Mouse (Mus musculus) intestine, embryonic 16.5 days (tissue): ENCODE results near the gene Ipo5. TPM values are rescaled to one million over a fixed set of nuclear protein-coding genes. Genes with fewer than 3 reads are reported as not detected.

Experiments
- ATAC-seq: fragments of 200-750 bp; cut with Nextera tagmentation; 2 replicates; pipeline ENCODE4 v1.8.0; 2017; ENCODE audit warnings: moderate TSS enrichment, moderate library complexity
- H3K27ac ChIP-seq: fragments of 300-500 bp; sonication (generic); 2 replicates; pipeline ENCODE4 v1.5.1; 2014; ENCODE audit warnings: mild to moderate bottlenecking, low read length
- H3K27me3 ChIP-seq: fragments of 300-500 bp; sonication (generic); replicated peaks from 2 replicates; pipeline ENCODE4 v1.6.1; 2014; ENCODE audit warnings: low read length, control low read depth, mixed read lengths; ENCODE audit not compliant: control insufficient read depth, insufficient read depth
- H3K36me3 ChIP-seq: fragments of 300-500 bp; sonication (generic); 2 replicates; pipeline ENCODE4 v1.6.1; 2014; ENCODE audit warnings: low read length, control low read depth; ENCODE audit not compliant: control insufficient read depth, insufficient read depth
- H3K4me1 ChIP-seq: fragments of 300-500 bp; sonication (generic); 2 replicates; pipeline ENCODE4 v1.6.1; 2014; ENCODE audit warnings: low read length, control low read depth, mixed read lengths; ENCODE audit not compliant: control insufficient read depth, insufficient read depth
- H3K4me2 ChIP-seq: fragments of 300-500 bp; sonication (generic); 2 replicates; pipeline ENCODE4 v1.6.1; 2014; ENCODE audit warnings: low read depth, low read length, control low read depth
- H3K4me3 ChIP-seq: fragments of 300-500 bp; sonication (generic); 2 replicates; pipeline ENCODE4 v1.5.1; 2014; ENCODE audit warnings: mild to moderate bottlenecking, low read length
- H3K9ac ChIP-seq: fragments of 300-500 bp; sonication (generic); 2 replicates; pipeline ENCODE4 v1.6.1; 2014; ENCODE audit warnings: low read depth, low read length
- H3K9me3 ChIP-seq: fragments of 300-500 bp; sonication (generic); 2 replicates; pipeline ENCODE4 v1.6.1; 2016; ENCODE audit warnings: low read length, control low read depth; ENCODE audit not compliant: control insufficient read depth
- WGBS: fragments of 180-500 bp; shearing (Covaris S2); extraction: QIAGEN DNeasy Blood & Tissue Kit; methylation state at CpG from one replicate; pipeline ENCODE4 v1.1.7; 2014; 5-methylcytosine and 5-hydroxymethylcytosine counted together
- polyA plus RNA-seq: library from polyadenylated mRNA; unstranded; fragments of >200 nt; fragmentation: Nextera tagmentation; extraction: Ambion mirVana; gene quantifications from 2 replicates; pipeline ENCODE4 v1.2.1, GENCODE M21; 2015

Gene Ipo5
- polyA plus RNA-seq, 1 experiment from 2014 or later, result 67.7 TPM

GRCm38 (mm10) chr14:120968723-120969122, 57.7 kb downstream of the Ipo5 start:
- Histone ChIP-seq H3K9me3 (no peaks in the 10 kb centered on the region), H3K4me2 (no peak overlapping the region), H3K27ac (no peak overlapping the region), H3K9ac (no peak overlapping the region), H3K27me3 (no peaks in the 10 kb centered on the region), H3K4me3 (no peak overlapping the region), H3K4me1 (no peaks in the 10 kb centered on the region), H3K36me3 (no peaks in the 10 kb centered on the region)
- WGBS, result 93% methylated on average over 4 of the region's 4 CpGs
- no peak for ATAC-seq

GRCm38 (mm10) chr14:120969673-120970072, 58.6 kb downstream of the Ipo5 start:
- Histone ChIP-seq H3K27me3 (no peaks in the 10 kb centered on the region), H3K4me3 (no peak overlapping the region), H3K36me3 (no peaks in the 10 kb centered on the region), H3K4me2 (no peak overlapping the region), H3K9me3 (no peaks in the 10 kb centered on the region), H3K27ac (no peak overlapping the region), H3K4me1 (no peaks in the 10 kb centered on the region), H3K9ac (no peak overlapping the region)
- 86% methylated on average over 3 of the region's 3 CpGs for WGBS
- no peak for ATAC-seq

- no peak overlapping the region for H3K4me2 ChIP-seq
- H3K4me3 ChIP-seq, result no peak overlapping the region
- WGBS, result 80% methylated on average over 8 of the region's 8 CpGs
- H3K9me3 ChIP-seq, result no peaks in the 10 kb centered on the region
- no peak for ATAC-seq
- no peak overlapping the region for H3K9ac ChIP-seq
- H3K27ac ChIP-seq, result no peak overlapping the region
- H3K27me3 ChIP-seq, result no peaks in the 10 kb centered on the region
- H3K36me3 ChIP-seq, result no peaks in the 10 kb centered on the region
- H3K4me1 ChIP-seq, result no peaks in the 10 kb centered on the region
These were observed 59.6 kb downstream of the Ipo5 start for GRCm38 (mm10) chr14:120970637-120971036.

GRCm38 (mm10) chr14:120971313-120971712, 60.3 kb downstream of the Ipo5 start:
- 69% methylated on average over 6 of the region's 6 CpGs for WGBS
- no peak for ATAC-seq

GRCm38 (mm10) chr14:120979559-120979958, 68.5 kb downstream of the Ipo5 start:
- H3K4me2 ChIP-seq, result no peak overlapping the region
- no peak for ATAC-seq
- H3K4me3 ChIP-seq, result no peak overlapping the region
- H3K9me3 ChIP-seq, result no peaks in the 10 kb centered on the region
- H3K9ac ChIP-seq, result no peak overlapping the region
- 49% methylated on average over 3 of the region's 3 CpGs for WGBS
- H3K27me3 ChIP-seq, result no peaks in the 10 kb centered on the region
- no peak overlapping the region for H3K27ac ChIP-seq
- H3K36me3 ChIP-seq, result no peaks in the 10 kb centered on the region
- no peaks in the 10 kb centered on the region for H3K4me1 ChIP-seq

More at GRCm38 (mm10) chr14:120971313-120971712, 60.3 kb downstream of the Ipo5 start:
- Histone ChIP-seq H3K9me3 (no peaks in the 10 kb centered on the region), H3K4me3 (no peak overlapping the region), H3K4me1 (no peaks in the 10 kb centered on the region), H3K9ac (no peak overlapping the region), H3K27ac (no peak overlapping the region), H3K4me2 (no peak overlapping the region), H3K36me3 (no peaks in the 10 kb centered on the region), H3K27me3 (no peaks in the 10 kb centered on the region)

- no peak for ATAC-seq
- H3K27me3 ChIP-seq, result no peaks in the 10 kb centered on the region
- H3K4me3 ChIP-seq, result no peak overlapping the region
- H3K4me1 ChIP-seq, result no peaks in the 10 kb centered on the region
- no peaks in the 10 kb centered on the region for H3K9me3 ChIP-seq
- H3K36me3 ChIP-seq, result no peaks in the 10 kb centered on the region
- H3K27ac ChIP-seq, result no peak overlapping the region
- WGBS, result 66% methylated on average over 6 of the region's 6 CpGs
- no peak overlapping the region for H3K9ac ChIP-seq
- no peak overlapping the region for H3K4me2 ChIP-seq
These were observed 78.1 kb downstream of the Ipo5 start for GRCm38 (mm10) chr14:120989126-120989525.

Other genes with a start within 250 kb of the Ipo5 start
- gene Farp1, start 124.0 kb downstream of the Ipo5 start, polyA plus RNA-seq, result 8.7 and 10.5 TPM in 2 replicates